Mouse (Mus musculus) fibroblast of lung, adult 2 months (primary cell): ENCODE measurements around the gene Cdh4.

Source experiments
- DNase-seq: peaks from one replicate; pipeline ENCODE4 v3.0.0-alpha.2; 2011; ENCODE audit warnings: low read depth

The Cdh4 gene

GRCm38 (mm10) chr2:179681386-179681785 is 239.2 kb downstream of the Cdh4 start:
- DNase-seq: no peak

DNA sequence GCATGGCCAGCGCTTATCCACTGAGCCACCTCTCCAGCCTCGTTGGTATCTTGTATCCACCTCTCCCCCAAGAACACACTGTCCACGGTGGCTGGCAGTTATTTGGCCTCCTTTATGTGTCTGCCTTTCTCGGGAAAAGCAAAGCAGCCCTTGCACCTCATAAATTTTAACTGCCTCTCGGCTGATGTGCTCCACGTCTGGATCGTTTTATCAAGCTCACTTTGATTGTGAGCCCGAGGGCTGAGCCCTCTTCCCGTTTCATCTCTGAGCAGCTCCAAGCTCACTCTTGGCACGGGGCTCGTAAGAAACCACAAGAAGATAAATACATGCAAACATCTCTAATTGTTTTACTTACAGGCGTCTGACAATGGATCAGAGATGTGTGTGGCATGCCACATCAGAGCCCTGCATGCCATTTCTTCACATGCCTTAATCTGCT is 245.0 kb downstream of the Cdh4 start:
- no peak for DNase-seq

- DNase-seq: no peak
Measured at GRCm38 (mm10) chr2:179688976-179689375, 246.7 kb downstream of the Cdh4 start.

DNA sequence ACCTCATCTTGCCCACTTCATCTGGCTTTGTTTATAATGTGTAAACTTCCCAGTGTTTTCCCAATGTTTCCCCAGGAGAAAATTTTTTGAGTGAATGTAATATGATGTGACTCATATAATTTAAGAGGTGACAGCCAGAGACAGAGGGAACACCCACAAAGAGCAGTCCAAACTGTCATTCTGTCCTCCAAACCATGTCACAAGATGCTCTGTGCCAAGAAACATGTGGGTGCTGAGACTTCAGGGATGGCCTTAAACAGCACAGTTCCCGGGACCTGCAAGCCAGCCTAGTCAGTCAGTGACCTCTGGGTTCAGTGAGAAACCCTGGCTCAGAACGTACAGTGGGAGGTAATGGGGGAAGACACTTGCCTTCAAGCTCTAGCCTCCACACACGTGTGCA is 247.5 kb downstream of the Cdh4 start:
- no peak for DNase-seq

- no peak for DNase-seq
Measured at GRCm38 (mm10) chr2:179690571-179690970, 248.3 kb downstream of the Cdh4 start.

DNA sequence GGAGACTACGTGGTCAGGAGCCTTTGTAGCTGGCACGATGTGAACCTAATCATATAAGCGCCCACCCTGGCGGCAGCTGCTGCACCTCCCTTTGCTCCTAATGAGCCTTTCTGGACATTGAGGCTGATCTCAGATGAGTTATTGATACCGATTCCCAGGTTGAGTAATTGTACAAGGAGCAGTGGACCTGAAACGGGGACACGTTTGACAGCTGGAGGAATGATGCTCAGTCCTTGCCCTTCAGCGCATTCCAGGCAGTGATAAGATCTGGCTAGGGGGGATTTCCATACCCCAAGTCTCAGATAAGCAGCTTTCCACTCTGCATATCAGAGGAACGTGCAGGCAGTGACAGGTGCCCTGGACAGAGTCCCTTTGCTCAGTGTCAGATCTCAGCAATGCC is 252.7 kb downstream of the Cdh4 start:
- DNase-seq: no peak

DNA sequence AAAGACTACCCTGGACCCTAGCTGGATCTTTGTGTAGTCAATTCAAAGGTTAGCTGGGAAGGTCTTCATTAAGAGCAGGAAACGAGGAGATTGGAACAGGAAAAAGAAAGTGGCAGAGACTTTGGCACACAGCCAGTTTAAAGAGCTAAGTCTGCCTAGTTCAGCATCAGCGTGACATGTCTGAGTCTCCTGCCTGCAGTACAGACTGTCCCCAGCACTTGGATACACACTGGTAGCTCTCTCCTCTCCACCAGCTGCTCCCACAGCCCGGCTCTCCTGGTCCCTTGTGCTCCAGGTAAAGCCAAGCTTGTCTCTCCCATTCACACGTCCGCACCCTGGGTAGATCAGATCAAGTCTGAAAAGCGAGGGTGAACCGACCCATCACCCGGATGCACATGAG is 255.4 kb downstream of the Cdh4 start:
- DNase-seq: no peak

- DNase-seq: no peak
Measured at GRCm38 (mm10) chr2:179698196-179698985, 256.2 kb downstream of the Cdh4 start.

DNA sequence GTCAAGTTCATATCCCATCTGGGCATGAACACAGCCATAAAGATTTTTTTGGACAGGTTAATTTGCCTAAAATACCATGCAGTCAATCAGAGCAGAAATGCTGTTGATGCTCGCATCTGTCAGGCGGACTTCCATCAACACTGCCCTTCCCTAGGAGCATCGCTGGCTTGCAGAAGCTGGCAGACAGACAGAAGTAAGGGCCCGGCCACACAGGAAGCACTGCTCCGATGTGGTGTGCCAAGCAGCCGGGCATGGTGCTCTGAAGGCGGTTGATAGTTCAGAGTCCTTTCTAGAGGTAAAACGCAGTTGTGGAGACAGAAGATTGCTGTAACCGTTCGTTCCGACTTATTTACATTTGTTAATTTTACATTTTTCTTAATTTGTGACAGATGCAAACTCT is 262.8 kb downstream of the Cdh4 start:
- no peak for DNase-seq

GRCm38 (mm10) chr2:179705461-179705860 is 263.2 kb downstream of the Cdh4 start:
- DNase-seq: no peak

GRCm38 (mm10) chr2:179706616-179707015 is 264.4 kb downstream of the Cdh4 start:
- no peak for DNase-seq

GRCm38 (mm10) chr2:179709111-179709510 is 266.9 kb downstream of the Cdh4 start:
- DNase-seq: no peak

DNA sequence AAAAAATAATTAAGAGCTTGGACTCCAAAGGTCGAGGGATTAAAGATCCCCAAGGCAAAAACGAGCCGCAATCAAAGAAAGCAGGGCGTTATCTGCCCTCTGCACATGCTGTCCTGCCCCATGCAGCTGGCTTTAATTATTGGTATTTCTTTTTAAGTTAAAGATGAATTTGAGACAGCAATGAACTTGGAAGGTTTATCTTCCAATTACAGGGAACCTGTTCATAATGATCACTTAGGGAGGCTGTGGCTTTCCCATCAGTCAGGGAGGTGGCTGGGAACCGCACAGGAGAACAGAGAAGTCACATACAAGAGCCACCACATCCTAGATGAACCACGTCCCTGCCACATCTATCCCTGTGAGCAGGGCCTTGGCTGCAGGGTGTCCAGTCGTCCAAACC is 270.5 kb downstream of the Cdh4 start:
- no peak for DNase-seq

DNA sequence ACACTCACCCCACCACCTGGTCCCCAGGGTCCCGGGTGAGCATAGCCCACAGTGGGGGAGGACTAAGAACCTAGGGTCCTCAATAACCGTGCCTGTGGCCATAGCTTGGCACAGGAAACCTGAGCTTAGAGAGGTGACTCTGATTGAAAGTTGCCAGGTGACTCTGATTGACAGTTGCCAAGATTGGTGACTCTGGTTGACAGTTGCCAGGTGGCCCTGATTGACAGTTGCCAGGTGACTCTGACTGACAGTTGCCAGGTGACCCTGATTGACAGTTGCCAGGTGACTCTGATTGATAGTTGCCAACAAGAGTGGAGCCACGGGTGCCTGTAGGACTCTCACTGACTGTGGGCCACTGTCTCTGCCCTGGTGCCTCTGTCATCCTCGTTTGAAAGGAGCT is 271.1 kb downstream of the Cdh4 start:
- no peak for DNase-seq

GRCm38 (mm10) chr2:179714145-179714544 is 271.9 kb downstream of the Cdh4 start:
- DNase-seq: no peak

- no peak for DNase-seq
Measured at GRCm38 (mm10) chr2:179715375-179715774, 273.1 kb downstream of the Cdh4 start.

GRCm38 (mm10) chr2:179720366-179720765 is 278.1 kb downstream of the Cdh4 start:
- DNase-seq: no peak

GRCm38 (mm10) chr2:179721534-179722516 is 279.6 kb downstream of the Cdh4 start:
- DNase-seq: no peak

DNA sequence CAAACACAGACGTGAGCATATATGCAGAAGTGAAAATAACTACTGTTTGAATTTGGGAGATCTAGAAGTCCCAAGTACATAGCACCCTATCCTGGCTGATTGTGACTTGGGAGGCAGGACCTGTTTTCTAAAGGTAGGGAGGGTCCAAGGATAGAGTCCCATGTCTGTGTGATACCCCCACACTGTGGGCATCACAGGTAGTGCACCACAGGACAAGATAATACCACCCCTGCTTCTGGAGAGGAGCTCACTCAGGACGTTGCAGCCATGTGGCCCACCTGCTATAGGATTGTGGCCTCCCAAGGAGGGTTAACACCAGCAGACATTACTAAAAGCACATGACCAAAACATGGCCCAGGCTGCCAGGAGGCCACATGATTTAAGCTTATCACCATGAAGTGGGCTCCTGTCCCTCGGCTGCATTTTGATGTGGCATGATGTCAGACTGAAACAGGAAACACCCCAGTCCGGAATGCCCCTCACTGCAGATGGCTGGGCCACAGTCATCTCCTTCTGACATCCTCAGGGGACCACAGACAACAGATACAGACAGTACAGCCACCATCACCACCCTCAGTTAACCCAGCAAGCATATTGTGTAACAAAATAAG is 280.6 kb downstream of the Cdh4 start:
- DNase-seq: no peak

DNA sequence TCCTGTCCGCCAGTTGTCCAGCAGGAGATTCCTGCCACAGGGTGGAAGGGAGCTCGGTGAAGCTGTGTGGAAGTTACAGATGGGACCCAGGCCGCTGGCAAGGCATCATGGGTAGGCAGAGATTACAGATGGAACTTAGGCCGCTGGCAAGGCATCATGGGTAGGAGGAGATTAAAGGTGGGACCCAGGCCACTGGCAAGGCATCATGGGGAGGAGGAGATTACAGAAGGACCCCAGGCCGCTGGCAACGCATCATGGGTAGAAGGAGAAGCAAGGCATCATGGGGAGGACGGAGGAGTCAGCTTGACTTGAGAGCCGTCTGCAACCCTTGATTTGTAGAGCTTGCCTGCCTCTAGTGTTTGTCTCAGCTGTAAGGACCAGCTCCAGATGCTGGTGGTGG is 281.2 kb downstream of the Cdh4 start:
- no peak for DNase-seq

GRCm38 (mm10) chr2:179729002-179729401 is 286.8 kb downstream of the Cdh4 start:
- no peak for DNase-seq

DNA sequence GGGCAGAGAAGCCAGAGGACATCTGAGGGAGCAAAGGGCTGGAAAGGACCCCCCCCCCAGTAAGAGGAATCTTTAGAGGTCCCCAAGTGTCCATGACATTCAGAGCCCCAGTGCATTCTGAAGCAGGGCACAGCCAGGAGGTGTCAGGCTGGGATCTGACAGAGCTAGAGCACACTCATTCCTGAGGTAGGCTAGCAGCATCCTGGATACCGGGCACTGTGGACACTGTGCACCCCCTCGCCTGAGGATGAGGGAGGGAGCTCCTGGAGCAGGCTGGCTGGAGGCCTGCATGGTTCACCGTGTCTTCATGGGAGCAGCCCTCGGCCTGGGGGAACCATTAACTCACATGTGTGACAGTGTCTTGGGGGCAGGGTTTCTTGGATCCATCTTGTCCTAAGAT is 287.6 kb downstream of the Cdh4 start:
- no peak for DNase-seq
